Mouse (Mus musculus) kidney, adult 2 months (tissue): ENCODE data around the gene Ttn.

Experiments used
- CTCF ChIP-seq: fragments of 200-500 bp; conservative IDR thresholded peaks from 2 replicates; pipeline ENCODE4 v1.5.1; 2011; ENCODE audit warnings: low read depth, mild to moderate bottlenecking, control low read depth, low read length, moderate library complexity, mixed read lengths; ENCODE audit not compliant: insufficient read depth, insufficient read length
- POLR2A ChIP-seq: fragments of 200-500 bp; IDR thresholded peaks from one replicate; pipeline ENCODE4 v1.6.1; 2011; ENCODE audit warnings: low read depth, low read length, control low read depth

DNA sequence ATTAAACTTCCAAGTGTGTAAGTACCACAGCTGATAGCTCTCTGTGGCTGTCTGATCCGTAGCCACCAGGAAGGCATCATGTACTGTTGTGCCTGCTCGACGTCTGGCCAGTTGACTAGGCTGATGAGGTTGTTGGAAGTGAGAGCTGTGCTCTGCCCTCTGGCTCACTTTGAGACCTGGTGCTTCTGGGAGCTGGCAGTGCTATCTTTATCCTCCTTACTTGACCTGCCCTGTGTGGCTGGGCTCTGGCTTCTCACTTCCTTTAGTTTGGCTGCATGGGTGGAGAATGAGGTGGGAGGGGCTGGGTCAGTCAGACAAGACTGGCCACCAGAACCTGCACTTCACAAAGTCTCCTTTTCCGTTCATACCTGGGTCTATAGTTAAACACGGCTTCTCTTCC lies 16.0 kb upstream of the Ttn start:
- TF ChIP-seq CTCF, result no peak
- TF ChIP-seq POLR2A, result no peak
